Mouse (Mus musculus) forebrain, embryonic 12.5 days (tissue): ENCODE measurements at regions not wholly inside any gene's neighbourhood (a gene's known extent, or its start where the extent isn't known, plus 50 kb on each side); places are given as distances from the start of the nearest gene placed in this dataset.

Source experiments
- ATAC-seq: fragments of 200-750 bp; cut with Nextera tagmentation; 2 replicates; pipeline ENCODE4 v1.8.0; 2017; ENCODE audit warnings: moderate TSS enrichment; ENCODE audit not compliant: low FRiP score
- H3K27ac ChIP-seq: fragments of 300-500 bp; sonication (generic); 2 replicates; pipeline ENCODE4 v1.5.1; 2016; ENCODE audit warnings: mild to moderate bottlenecking
- H3K27me3 ChIP-seq: fragments of 300-500 bp; sonication (generic); 2 replicates; pipeline ENCODE4 v1.6.1; 2016; ENCODE audit warnings: mild to moderate bottlenecking
- H3K36me3 ChIP-seq: fragments of 300-500 bp; sonication (generic); replicated peaks from 2 replicates; pipeline ENCODE4 v1.6.1; 2016; ENCODE audit warnings: mild to moderate bottlenecking
- H3K4me1 ChIP-seq: fragments of 300-500 bp; sonication (generic); 2 replicates; pipeline ENCODE4 v1.6.1; 2016
- H3K4me2 ChIP-seq: fragments of 300-500 bp; sonication (generic); 2 replicates; pipeline ENCODE4 v1.6.1; 2016; ENCODE audit warnings: mild to moderate bottlenecking, moderate library complexity
- H3K4me3 ChIP-seq: fragments of 300-500 bp; sonication (generic); replicated peaks from 2 replicates; pipeline ENCODE4 v1.5.1; 2016; ENCODE audit warnings: mild to moderate bottlenecking
- H3K9ac ChIP-seq: fragments of 300-500 bp; sonication (generic); 2 replicates; pipeline ENCODE4 v1.6.1; 2016; ENCODE audit warnings: mild to moderate bottlenecking
- H3K9me3 ChIP-seq: fragments of 300-500 bp; sonication (generic); 2 replicates; pipeline ENCODE4 v1.6.1; 2016
- WGBS: fragments of 180-500 bp; shearing (Covaris S2); methylation state at CpG from one replicate; pipeline ENCODE4 v1.1.7; 2016; 5-methylcytosine and 5-hydroxymethylcytosine counted together

- Histone ChIP-seq H3K4me1 (peaks cover 12% of the 10 kb centered on the region), H3K4me3 (no peak overlapping the region)
- ATAC-seq: no peak
Measured at GRCm38 (mm10) chr5:112081006-112081405, 171.3 kb downstream of the Cryba4 start.

GRCm38 (mm10) chr5:112091867-112092535 lies 160.3 kb downstream of the Cryba4 start:
- Histone ChIP-seq H3K9me3 (no peaks in the 10 kb centered on the region), H3K9ac (no peak overlapping the region), H3K27me3 (peaks cover 24% of the 10 kb centered on the region), H3K36me3 (no peaks in the 10 kb centered on the region), H3K4me3 (no peak overlapping the region), H3K4me2 (no peak overlapping the region), H3K27ac (no peak overlapping the region), H3K4me1 (peaks cover 9% of the 10 kb centered on the region; the same call in 1 of the 2 replicates)
- WGBS: 82% methylated on average over 7 of the region's 7 CpGs
- ATAC-seq: peak; percentile 61

More at GRCm38 (mm10) chr5:112081006-112081405, 171.3 kb downstream of the Cryba4 start:
- Histone ChIP-seq H3K4me2 (no peak overlapping the region), H3K9me3 (no peaks in the 10 kb centered on the region), H3K36me3 (no peaks in the 10 kb centered on the region), H3K9ac (no peak overlapping the region), H3K27ac (no peak overlapping the region), H3K27me3 (no peaks in the 10 kb centered on the region)
- 81% methylated on average over 6 of the region's 6 CpGs for WGBS

DNA sequence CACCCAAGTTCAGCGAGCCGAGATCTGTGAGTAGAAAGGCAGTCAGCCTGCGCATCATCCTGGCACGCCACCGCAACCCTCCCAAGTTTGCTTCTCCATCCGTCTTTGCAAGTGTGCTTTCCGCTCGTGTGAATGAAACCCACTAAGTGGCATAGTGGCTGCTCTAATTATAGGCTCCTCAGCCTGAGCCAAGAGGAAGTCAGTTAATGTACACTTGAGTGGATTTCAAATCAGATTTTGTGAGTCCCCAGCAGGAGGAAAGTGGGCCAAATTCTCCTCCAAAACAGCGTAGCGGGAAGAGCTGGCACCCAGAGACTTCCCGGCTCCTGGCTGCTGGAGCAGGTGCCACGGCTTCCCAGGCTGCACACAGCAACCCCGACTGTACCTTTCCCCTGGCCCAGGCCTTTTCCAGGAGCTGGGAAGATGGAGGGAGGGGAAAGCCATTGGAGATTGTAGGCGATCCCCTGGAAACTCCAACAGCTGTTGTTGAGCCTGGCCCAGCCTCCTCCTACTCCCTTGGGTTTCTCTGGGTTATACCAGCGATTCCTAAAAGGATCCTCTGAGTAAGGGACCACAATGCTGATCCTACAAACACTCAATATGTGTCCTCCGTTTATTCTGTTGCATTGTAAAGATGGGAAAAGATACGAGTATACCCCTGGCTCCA lies 158.3 kb downstream of the Cryba4 start:
- peak; percentile 55; the same call in 1 of the 2 replicates for ATAC-seq
- no peak overlapping the region for H3K9ac ChIP-seq
- peaks cover 32% of the 10 kb centered on the region for H3K27me3 ChIP-seq
- H3K27ac ChIP-seq: peak overlapping the region; percentile 63
- H3K4me2 ChIP-seq: no peak overlapping the region
- H3K9me3 ChIP-seq: no peaks in the 10 kb centered on the region
- H3K36me3 ChIP-seq: no peaks in the 10 kb centered on the region
- H3K4me1 ChIP-seq: peaks cover 15% of the 10 kb centered on the region; the same call in 1 of the 2 replicates
- H3K4me3 ChIP-seq: no peak overlapping the region
- 59% methylated on average over 17 of the region's 17 CpGs for WGBS

GRCm38 (mm10) chr5:112098469-112099085 lies 153.7 kb downstream of the Cryba4 start:
- Histone ChIP-seq H3K36me3 (no peaks in the 10 kb centered on the region), H3K27me3 (peaks cover 16% of the 10 kb centered on the region), H3K27ac (0 out of 2 replicates have a peak overlapping the region, but pooled peaks have one; percentile 51), H3K9me3 (no peaks in the 10 kb centered on the region), H3K4me3 (no peak overlapping the region), H3K9ac (no peak overlapping the region), H3K4me1 (peaks cover 14% of the 10 kb centered on the region; the same call in 1 of the 2 replicates), H3K4me2 (no peak overlapping the region)
- no peak for ATAC-seq
- WGBS: 42% methylated on average over 22 of the region's 22 CpGs

DNA sequence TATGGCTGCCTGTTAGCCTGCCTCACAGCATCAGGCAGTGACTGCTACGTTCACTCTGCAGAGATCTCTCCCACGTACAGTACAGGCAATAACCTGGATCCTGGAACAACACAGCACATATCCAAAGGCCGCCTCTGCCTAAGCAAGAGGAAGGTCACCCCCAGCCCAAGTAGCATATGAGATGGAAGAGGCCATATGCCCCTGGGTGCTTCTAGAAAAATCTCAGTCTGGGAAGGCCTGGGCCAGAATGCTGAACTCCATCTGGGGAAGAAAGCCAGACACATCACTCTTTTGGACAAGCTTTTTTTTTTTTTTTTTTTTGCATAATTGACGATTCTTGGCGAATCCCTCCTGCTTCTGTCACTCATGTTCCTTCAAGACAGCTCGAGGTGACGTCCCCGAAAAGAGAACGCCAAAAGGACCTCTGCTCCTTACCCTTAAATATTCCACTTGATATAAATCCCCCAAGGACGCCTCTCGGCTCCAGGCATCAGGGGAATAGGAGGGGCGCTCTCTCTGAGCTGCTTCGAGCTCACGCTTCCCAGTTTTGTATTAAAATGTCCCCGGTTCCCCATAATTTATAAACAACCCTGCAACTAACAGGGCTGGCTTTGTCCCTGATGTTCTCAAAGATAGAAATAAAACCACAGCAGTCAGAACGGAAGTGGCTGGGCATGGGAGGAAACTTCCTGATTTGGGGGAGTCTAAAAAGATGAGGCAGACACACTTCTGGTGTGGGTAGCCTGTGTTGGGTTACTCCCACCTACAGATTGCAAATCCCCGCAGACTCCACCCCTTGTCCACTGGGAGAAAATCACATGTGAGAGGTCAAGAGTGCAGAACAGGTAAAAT lies 150.4 kb downstream of the Cryba4 start:
- H3K36me3 ChIP-seq: no peaks in the 10 kb centered on the region
- H3K4me2 ChIP-seq: no peak overlapping the region
- H3K27ac ChIP-seq: no peak overlapping the region
- ATAC-seq: no peak
- peaks cover 16% of the 10 kb centered on the region for H3K27me3 ChIP-seq
- no peaks in the 10 kb centered on the region for H3K9me3 ChIP-seq
- 80% methylated on average over 17 of the region's 17 CpGs for WGBS
- H3K4me3 ChIP-seq: no peak overlapping the region
- 0 out of 2 replicates have a peak, but pooled peaks cover 5% of the 10 kb centered on the region for H3K4me1 ChIP-seq
- no peak overlapping the region for H3K9ac ChIP-seq

- Histone ChIP-seq H3K9ac (no peak overlapping the region), H3K36me3 (no peaks in the 10 kb centered on the region), H3K9me3 (no peaks in the 10 kb centered on the region), H3K4me1 (peaks cover 31% of the 10 kb centered on the region), H3K27me3 (peaks cover 14% of the 10 kb centered on the region), H3K4me3 (no peak overlapping the region), H3K27ac (peak overlapping the region; percentile 76), H3K4me2 (peak overlapping the region; percentile 15)
- ATAC-seq: peak; percentile 84
- WGBS: 26% methylated on average over 22 of the region's 22 CpGs
Measured at GRCm38 (mm10) chr5:112110306-112110969, 141.9 kb downstream of the Cryba4 start.

GRCm38 (mm10) chr5:112120766-112121165 lies 131.6 kb downstream of the Cryba4 start:
- H3K4me1 ChIP-seq: peaks cover 40% of the 10 kb centered on the region
- peaks cover 9% of the 10 kb centered on the region; the same call in 1 of the 2 replicates for H3K27me3 ChIP-seq
- no peak overlapping the region for H3K4me2 ChIP-seq
- H3K36me3 ChIP-seq: no peaks in the 10 kb centered on the region
- no peak for ATAC-seq
- no peak overlapping the region for H3K27ac ChIP-seq
- no peak overlapping the region for H3K9ac ChIP-seq
- H3K9me3 ChIP-seq: no peaks in the 10 kb centered on the region
- WGBS: 74% methylated on average over 6 of the region's 6 CpGs
- H3K4me3 ChIP-seq: no peak overlapping the region

- H3K4me1 ChIP-seq: peaks cover 36% of the 10 kb centered on the region
- peaks cover 9% of the 10 kb centered on the region; the same call in 1 of the 2 replicates for H3K27me3 ChIP-seq
- 0 out of 2 replicates have a peak overlapping the region, but pooled peaks have one; percentile 0 for H3K27ac ChIP-seq
- no peaks in the 10 kb centered on the region for H3K9me3 ChIP-seq
- 66% methylated on average over 9 of the region's 9 CpGs for WGBS
- 0 out of 2 replicates have a peak, but pooled peaks have one; percentile 24 for ATAC-seq
- H3K4me2 ChIP-seq: no peak overlapping the region
- no peak overlapping the region for H3K9ac ChIP-seq
- H3K36me3 ChIP-seq: no peaks in the 10 kb centered on the region
- H3K4me3 ChIP-seq: no peak overlapping the region
Measured at GRCm38 (mm10) chr5:112121554-112121953, 130.8 kb downstream of the Cryba4 start.

- Histone ChIP-seq H3K9ac (no peak overlapping the region), H3K9me3 (no peaks in the 10 kb centered on the region), H3K27me3 (peaks cover 5% of the 10 kb centered on the region; the same call in 1 of the 2 replicates), H3K36me3 (no peaks in the 10 kb centered on the region), H3K27ac (no peak overlapping the region), H3K4me3 (no peak overlapping the region), H3K4me1 (peaks cover 35% of the 10 kb centered on the region), H3K4me2 (no peak overlapping the region)
- ATAC-seq: 0 out of 2 replicates have a peak, but pooled peaks have one; percentile 18
- 9% methylated on average over 5 of the region's 5 CpGs for WGBS
Measured at GRCm38 (mm10) chr5:112122581-112122980, 129.7 kb downstream of the Cryba4 start.

- ATAC-seq: 0 out of 2 replicates have a peak, but pooled peaks have one; percentile 20
- H3K9me3 ChIP-seq: no peaks in the 10 kb centered on the region
- H3K27ac ChIP-seq: no peak overlapping the region
- H3K36me3 ChIP-seq: no peaks in the 10 kb centered on the region
- WGBS: 80% methylated on average over 4 of the region's 4 CpGs
- H3K27me3 ChIP-seq: peaks cover 5% of the 10 kb centered on the region
- H3K9ac ChIP-seq: no peak overlapping the region
- peaks cover 15% of the 10 kb centered on the region for H3K4me1 ChIP-seq
- no peak overlapping the region for H3K4me3 ChIP-seq
- H3K4me2 ChIP-seq: no peak overlapping the region
Measured at GRCm38 (mm10) chr5:112127171-112127570, 125.1 kb downstream of the Cryba4 start.

- no peak overlapping the region for H3K9ac ChIP-seq
- no peaks in the 10 kb centered on the region for H3K9me3 ChIP-seq
- no peaks in the 10 kb centered on the region for H3K36me3 ChIP-seq
- no peak overlapping the region for H3K4me3 ChIP-seq
- no peak overlapping the region for H3K27ac ChIP-seq
- 92% methylated on average over 1 of the region's 1 CpGs for WGBS
- H3K27me3 ChIP-seq: peaks cover 3% of the 10 kb centered on the region; the same call in 1 of the 2 replicates
- no peak for ATAC-seq
- H3K4me2 ChIP-seq: no peak overlapping the region
- H3K4me1 ChIP-seq: peaks cover 35% of the 10 kb centered on the region
Measured at GRCm38 (mm10) chr5:112132746-112133145, 119.6 kb downstream of the Cryba4 start.
